Mouse (Mus musculus): ENCODE data around the gene Rtraf.
A peak's percentile ranks its signal among the peaks of the same experiment; 100 is the strongest.
"Not testable (repeated sequence)": the region's sequence is repeated elsewhere in the genome, so short reads cannot be mapped to it uniquely, and the experiment has no call there.

Rtraf gene

DNA sequence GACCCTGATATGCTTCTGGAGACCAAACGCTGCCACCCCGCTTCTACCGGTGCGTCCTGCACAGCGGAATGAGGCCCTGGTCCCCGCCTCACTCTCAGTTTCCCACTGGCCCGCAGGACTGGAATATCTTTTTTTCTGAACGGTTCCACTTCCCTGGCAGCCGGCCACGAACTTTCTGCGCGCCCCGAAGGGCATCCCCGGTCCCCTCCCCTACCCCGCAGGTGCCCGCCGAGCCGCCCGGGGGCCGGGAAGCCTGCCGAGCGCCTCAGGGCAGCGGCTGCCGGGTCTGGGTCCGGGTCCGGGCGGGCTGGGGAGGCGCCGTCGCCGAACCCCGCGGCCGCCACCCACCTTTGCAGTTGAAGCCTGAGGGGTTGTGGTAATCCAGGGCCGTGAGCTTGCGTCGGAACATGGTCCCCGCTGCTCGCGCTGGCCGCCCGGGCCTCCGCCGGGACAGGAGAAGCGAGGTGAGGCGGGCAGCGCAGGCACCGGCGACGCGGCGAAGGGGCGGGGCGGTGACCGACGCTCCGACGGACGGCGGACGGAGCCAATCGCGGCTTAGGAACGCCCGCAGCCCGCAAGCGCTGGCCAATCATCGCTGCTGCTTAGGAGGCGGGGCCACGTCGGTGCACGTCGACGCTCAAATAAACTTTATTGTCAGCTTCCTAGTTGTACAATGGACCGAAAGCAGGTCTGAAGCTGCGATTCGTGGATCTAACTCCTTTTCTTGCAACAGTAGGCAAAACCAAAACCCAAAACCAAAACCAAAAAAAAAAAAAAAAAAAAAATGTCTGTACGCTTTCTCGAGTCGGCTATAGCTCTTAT is at the start of gene Rtraf:
TSS of gene Rtraf (minus strand) at position 504 of the 822 bp plus-strand sequence.
- DNase-seq: peak; percentile 91

- no peak for DNase-seq
Measured at GRCm38 (mm10) chr14:19867286-19867935, 43.8 kb upstream of the Rtraf start.

- DNase-seq: not testable (repeated sequence)
Measured at GRCm38 (mm10) chr14:19865121-19865520, 41.5 kb upstream of the Rtraf start.

DNA sequence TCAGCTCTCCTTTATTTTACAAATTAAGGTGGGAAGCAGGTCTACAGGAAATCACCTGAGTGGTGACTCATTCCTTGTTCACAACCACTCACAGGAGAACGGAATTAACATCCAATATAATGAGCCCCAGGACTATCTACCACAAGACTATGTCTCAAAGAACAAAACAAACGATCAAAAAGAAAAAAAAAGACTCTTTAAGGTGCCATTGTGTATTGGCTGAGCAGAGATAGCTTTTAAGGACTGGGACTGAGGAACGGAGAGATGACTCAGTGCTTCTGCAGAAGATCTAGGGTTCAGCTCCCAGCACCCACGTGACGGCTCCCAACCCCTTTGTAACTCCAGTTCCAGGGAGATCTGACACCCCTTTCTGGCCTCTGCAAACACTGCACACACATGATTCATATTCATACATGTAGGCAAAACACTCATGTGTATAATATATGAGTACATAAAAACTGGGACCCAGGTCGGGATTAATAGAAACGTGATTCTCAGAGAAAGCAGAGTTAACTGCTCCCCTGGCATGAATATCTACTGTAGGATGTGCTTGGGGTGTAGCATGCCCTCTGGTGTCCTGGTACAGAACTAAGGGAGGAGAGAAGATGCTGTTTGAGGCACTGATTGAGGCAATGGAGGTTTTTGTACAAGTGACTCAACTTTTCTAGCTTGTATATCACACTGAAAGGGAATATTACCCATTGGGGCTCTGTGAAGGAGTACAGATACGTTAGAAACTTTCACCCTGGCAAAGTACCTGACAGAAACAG is 37.9 kb upstream of the Rtraf start:
- DNase-seq: no peak

DNA sequence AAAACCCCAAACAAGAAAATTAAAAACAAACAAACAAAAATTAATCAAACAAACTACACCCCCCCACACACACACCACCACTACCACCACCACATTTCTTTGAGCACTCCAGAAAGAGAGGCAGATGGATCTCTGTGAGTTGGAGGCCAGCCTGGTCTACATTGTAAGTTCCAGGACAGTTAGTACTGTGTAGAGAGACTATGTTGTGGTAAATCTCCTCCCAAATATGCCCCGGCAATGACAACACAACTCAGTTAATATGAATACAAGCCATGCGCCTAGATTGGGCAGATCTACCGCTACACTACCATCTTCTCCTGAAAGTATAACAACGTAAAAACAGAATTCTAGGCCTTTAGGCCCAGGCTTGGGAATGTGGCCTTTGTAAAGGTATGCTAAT is 36.7 kb upstream of the Rtraf start:
- no peak for DNase-seq

GRCm38 (mm10) chr14:19858808-19859776 is 35.5 kb upstream of the Rtraf start:
- peak; percentile 42 for DNase-seq

- DNase-seq: no peak
Measured at GRCm38 (mm10) chr14:19858279-19858678, 34.7 kb upstream of the Rtraf start.

- DNase-seq: no peak
Measured at GRCm38 (mm10) chr14:19853471-19853870, 29.8 kb upstream of the Rtraf start.

GRCm38 (mm10) chr14:19839600-19840332 is 16.1 kb upstream of the Rtraf start:
- DNase-seq: peak; percentile 58

DNA sequence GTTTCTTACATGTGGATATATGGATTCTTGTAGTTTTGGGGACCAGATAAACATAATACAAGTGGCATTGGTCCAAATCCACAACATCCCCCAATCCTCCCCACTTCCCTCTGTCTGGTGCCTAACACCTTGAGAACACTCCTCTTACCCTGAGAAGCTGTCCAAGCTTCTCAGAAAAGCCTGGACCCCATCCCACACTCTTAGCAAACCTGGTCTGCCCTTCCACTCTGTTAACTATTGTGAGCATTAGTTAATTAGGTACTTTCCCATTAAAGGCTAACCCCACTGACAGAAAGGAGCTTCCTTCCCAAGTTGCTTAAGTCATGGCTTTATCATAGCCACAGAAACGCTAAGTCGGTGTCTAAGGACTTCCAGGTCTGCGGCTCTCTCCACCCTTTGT is 12.7 kb upstream of the Rtraf start:
- no peak for DNase-seq

DNA sequence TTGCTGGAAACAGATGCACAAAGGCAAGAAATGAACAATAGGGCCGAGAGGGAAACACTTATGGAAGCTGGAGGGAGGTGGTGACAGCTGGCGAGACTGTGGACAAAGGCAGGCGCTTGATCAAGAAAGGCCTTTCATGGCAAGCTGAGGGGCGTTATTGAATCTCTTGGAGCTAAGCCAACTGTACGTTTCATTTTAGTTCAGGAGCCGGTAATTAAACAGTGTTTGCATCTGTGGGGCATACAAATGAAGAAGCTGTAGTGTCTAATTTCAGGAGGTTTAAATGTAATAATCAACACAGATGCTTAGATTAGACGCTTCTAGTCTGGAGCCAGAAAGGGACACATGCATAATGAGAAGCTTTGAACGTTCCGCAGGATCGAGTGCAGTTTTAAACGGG is 1.9 kb upstream of the Rtraf start:
- no peak for DNase-seq

GRCm38 (mm10) chr14:19821686-19822085 is 1.9 kb downstream of the Rtraf start:
- DNase-seq: no peak

DNA sequence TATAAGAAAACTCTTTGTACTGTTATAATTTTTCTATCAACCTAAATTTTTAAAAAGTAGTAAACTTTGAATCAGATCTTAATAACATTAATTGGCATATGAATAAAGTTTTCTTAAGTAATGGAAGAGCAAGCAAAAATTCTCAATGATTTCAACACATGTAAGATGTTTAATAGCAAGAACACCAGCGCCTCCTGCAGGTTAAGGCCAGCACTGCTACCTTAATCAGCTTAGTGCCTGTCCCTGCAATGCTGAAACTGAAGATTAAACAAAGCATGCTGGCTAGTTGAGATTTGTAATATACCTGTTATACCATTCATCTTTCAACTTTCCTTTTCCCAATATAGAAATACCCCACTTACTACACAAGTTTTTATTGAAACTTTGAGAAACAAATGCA is 5.7 kb downstream of the Rtraf start:
- DNase-seq: peak; percentile 37

GRCm38 (mm10) chr14:19813061-19813460 is 10.6 kb downstream of the Rtraf start:
- no peak for DNase-seq

DNA sequence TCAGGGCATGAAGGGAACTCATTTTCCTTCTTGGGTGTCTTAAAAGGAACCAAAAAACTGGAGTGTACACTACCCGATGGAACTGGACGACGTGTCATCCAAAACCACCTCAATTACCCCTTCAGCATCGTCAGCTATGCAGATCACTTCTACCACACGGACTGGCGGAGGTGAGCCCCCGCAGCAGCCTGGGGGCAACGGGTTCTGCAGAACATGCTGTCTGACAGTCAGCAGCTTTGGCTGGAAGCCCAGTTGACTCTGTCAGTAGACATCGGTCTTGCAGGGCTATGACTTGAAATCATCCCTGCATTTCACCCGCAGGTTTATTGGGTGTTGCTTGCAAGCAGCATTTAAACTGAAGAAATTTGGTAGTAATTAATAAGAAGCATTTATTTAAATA is 13.7 kb downstream of the Rtraf start:
- DNase-seq: no peak

- no peak for DNase-seq
Measured at GRCm38 (mm10) chr14:19807858-19808257, 15.8 kb downstream of the Rtraf start.

DNA sequence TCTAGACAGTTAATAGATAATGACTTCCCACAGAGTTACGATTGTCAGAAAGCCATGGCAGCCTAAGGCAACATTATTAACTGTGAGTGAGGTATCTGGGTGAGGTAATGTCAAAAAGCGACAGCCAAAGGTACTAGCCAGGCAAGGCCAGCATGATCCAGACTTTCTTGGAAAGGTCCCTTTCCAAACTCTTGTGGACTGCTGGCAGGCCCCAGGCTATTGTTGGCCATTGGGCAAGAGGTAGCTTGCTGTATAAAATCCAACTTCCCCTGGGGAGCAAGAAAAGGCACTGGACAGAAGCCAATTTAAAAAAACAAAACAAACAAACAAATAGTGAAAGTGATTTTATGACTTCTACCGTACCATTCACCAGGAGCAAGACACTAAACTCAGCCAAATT is 16.3 kb downstream of the Rtraf start:
- no peak for DNase-seq

DNA sequence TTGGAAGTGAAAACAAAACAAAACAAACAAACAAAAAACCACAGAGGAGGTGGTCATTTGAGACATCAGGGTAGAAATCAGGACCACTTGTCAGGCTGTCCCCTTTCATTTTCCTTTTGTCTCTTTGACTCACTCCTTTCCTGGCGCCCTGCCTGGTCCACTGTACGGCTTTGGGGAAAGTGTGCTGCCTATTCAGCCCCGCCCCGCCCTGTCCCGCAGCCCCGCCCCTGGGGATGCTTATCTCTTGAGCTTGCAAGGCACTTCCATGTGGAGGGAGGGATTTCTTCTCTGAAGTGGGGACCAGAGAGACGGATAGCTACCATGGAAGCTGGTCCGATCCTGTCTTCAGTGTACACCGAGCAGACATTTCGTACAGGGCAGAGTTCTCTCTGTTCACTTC is 20.0 kb downstream of the Rtraf start:
- no peak for DNase-seq

GRCm38 (mm10) chr14:19803222-19803621 is 20.4 kb downstream of the Rtraf start:
- no peak for DNase-seq

GRCm38 (mm10) chr14:19801474-19802215 is 22.0 kb downstream of the Rtraf start:
- no peak for DNase-seq

- DNase-seq: no peak
Measured at GRCm38 (mm10) chr14:19800485-19800884, 23.1 kb downstream of the Rtraf start.
